Mouse (Mus musculus): ENCODE data around the gene Agpat3.

GRCm38 (mm10) chr10:78385520-78385919, 33.2 kb upstream of the Agpat3 start:
- TF ChIP-seq CTCF (IDR thresholded peaks at IDR 0.05; ENCODE audit: low read depth, low read length) (no peak), POLR2A (IDR thresholded peaks at IDR 0.05; ENCODE audit: extremely low read depth, insufficient read depth, low read length) (no peak)
